Mouse (Mus musculus) embryonic facial prominence, embryonic 11.5 days (tissue): ENCODE measurements around the gene Card14. TPM values are rescaled to one million over a fixed set of nuclear protein-coding genes. Genes with fewer than 3 reads are reported as not detected.

Experiments
- ATAC-seq: fragments of 200-750 bp; cut with Nextera tagmentation; replicated peaks from 2 replicates; pipeline ENCODE4 v1.8.0; 2017; ENCODE audit warnings: low read depth; ENCODE audit not compliant: insufficient number of reproducible peaks, low FRiP score, low TSS enrichment
- DNase-seq: peaks from one replicate; pipeline ENCODE4 v3.0.0-alpha.2; 2015; ENCODE audit warnings: low spot score
- H3K27ac ChIP-seq: fragments of 300-500 bp; sonication (generic); replicated peaks from 2 replicates; pipeline ENCODE4 v1.5.1; 2014; ENCODE audit warnings: mild to moderate bottlenecking, low read depth, low read length, control low read depth
- H3K27me3 ChIP-seq: fragments of 300-500 bp; sonication (generic); 2 replicates; pipeline ENCODE4 v1.6.1; 2014; ENCODE audit warnings: mild to moderate bottlenecking, low read length, moderate library complexity, mixed read lengths; ENCODE audit not compliant: control insufficient read depth, insufficient read depth
- H3K36me3 ChIP-seq: fragments of 300-500 bp; sonication (generic); replicated peaks from 2 replicates; pipeline ENCODE4 v1.6.1; 2014; ENCODE audit warnings: low read depth, mild to moderate bottlenecking, low read length, moderate library complexity, mixed read lengths; ENCODE audit not compliant: control insufficient read depth, insufficient read depth
- H3K4me1 ChIP-seq: fragments of 300-500 bp; sonication (generic); 2 replicates; pipeline ENCODE4 v1.6.1; 2014; ENCODE audit warnings: low read length, mixed read lengths; ENCODE audit not compliant: control insufficient read depth, insufficient read depth
- H3K4me2 ChIP-seq: fragments of 300-500 bp; sonication (generic); 2 replicates; pipeline ENCODE4 v1.6.1; 2014; ENCODE audit warnings: low read depth, mild to moderate bottlenecking, control low read depth, low read length, moderate library complexity
- H3K4me3 ChIP-seq: fragments of 300-500 bp; sonication (generic); 2 replicates; pipeline ENCODE4 v1.5.1; 2014; ENCODE audit warnings: low read depth, low read length, control low read depth
- H3K9ac ChIP-seq: fragments of 300-500 bp; sonication (generic); replicated peaks from 2 replicates; pipeline ENCODE4 v1.6.1; 2014; ENCODE audit warnings: mild to moderate bottlenecking, control low read depth, low read length
- H3K9me3 ChIP-seq: fragments of 300-500 bp; sonication (generic); replicated peaks from 2 replicates; pipeline ENCODE4 v1.6.1; 2016; ENCODE audit warnings: mild to moderate bottlenecking, low read length, inconsistent platforms, mixed read lengths; ENCODE audit not compliant: control insufficient read depth
- WGBS: fragments of 180-500 bp; shearing (Covaris S2); extraction: QIAGEN DNeasy Blood & Tissue Kit; methylation state at CpG from one replicate; pipeline ENCODE4 v1.1.7; 2014; 5-methylcytosine and 5-hydroxymethylcytosine counted together
- polyA plus RNA-seq: library from polyadenylated mRNA; unstranded; fragments of >200 nt; fragmentation: Nextera tagmentation; extraction: Ambion mirVana; gene quantifications from 2 replicates; pipeline ENCODE4 v1.2.1, GENCODE M21; 2014

Gene Card14
- polyA plus RNA-seq, 1 experiment from 2014 or later: 0.08 TPM

GRCm38 (mm10) chr11:119307916-119308315 is 348 bp downstream of the Card14 start:
- H3K9ac ChIP-seq: no peak overlapping the region
- 23% methylated on average over 11 of the region's 11 CpGs for WGBS
- DNase-seq (peak; percentile 24), ATAC-seq (no peak)
- H3K4me2 ChIP-seq: no peak overlapping the region
- H3K4me3 ChIP-seq: no peak overlapping the region
- no peaks in the 10 kb centered on the region for H3K9me3 ChIP-seq
- H3K36me3 ChIP-seq: no peaks in the 10 kb centered on the region
- H3K4me1 ChIP-seq: no peaks in the 10 kb centered on the region; the same call in 1 of the 2 replicates
- no peak overlapping the region for H3K27ac ChIP-seq
- H3K27me3 ChIP-seq: no peaks in the 10 kb centered on the region

- no peak overlapping the region for H3K4me3 ChIP-seq
- H3K9me3 ChIP-seq: no peaks in the 10 kb centered on the region
- no peaks in the 10 kb centered on the region for H3K36me3 ChIP-seq
- ATAC-seq (no peak), DNase-seq (no peak)
- no peak overlapping the region for H3K27ac ChIP-seq
- WGBS: 18% methylated on average over 10 of the region's 10 CpGs
- no peak overlapping the region for H3K9ac ChIP-seq
- no peaks in the 10 kb centered on the region; the same call in 1 of the 2 replicates for H3K4me1 ChIP-seq
- H3K27me3 ChIP-seq: no peaks in the 10 kb centered on the region
- no peak overlapping the region for H3K4me2 ChIP-seq
Measured at GRCm38 (mm10) chr11:119310621-119311020, 3.1 kb downstream of the Card14 start.

- no peaks in the 10 kb centered on the region for H3K27me3 ChIP-seq
- H3K27ac ChIP-seq: no peak overlapping the region
- no peak for ATAC-seq
- H3K4me3 ChIP-seq: no peak overlapping the region
- H3K9ac ChIP-seq: no peak overlapping the region
- no peak overlapping the region for H3K4me2 ChIP-seq
- no peaks in the 10 kb centered on the region for H3K9me3 ChIP-seq
- WGBS: 83% methylated on average over 17 of the region's 17 CpGs
- H3K4me1 ChIP-seq: no peaks in the 10 kb centered on the region
- no peaks in the 10 kb centered on the region for H3K36me3 ChIP-seq
- DNase-seq: no peak
Measured at GRCm38 (mm10) chr11:119314252-119314936, 6.8 kb downstream of the Card14 start.

- DNase-seq: no peak
- no peaks in the 10 kb centered on the region for H3K36me3 ChIP-seq
- no peaks in the 10 kb centered on the region for H3K9me3 ChIP-seq
- H3K27me3 ChIP-seq: no peaks in the 10 kb centered on the region
- no peak overlapping the region for H3K4me3 ChIP-seq
- H3K27ac ChIP-seq: no peak overlapping the region
- H3K4me1 ChIP-seq: no peaks in the 10 kb centered on the region
- WGBS: 86% methylated on average over 4 of the region's 4 CpGs
- no peak overlapping the region for H3K4me2 ChIP-seq
- ATAC-seq: no peak
- no peak overlapping the region for H3K9ac ChIP-seq
Measured at GRCm38 (mm10) chr11:119316720-119317119, 9.2 kb downstream of the Card14 start.

GRCm38 (mm10) chr11:119322521-119322920 is 15.0 kb downstream of the Card14 start:
- Histone ChIP-seq H3K4me1 (no peaks in the 10 kb centered on the region), H3K9me3 (no peaks in the 10 kb centered on the region), H3K36me3 (no peaks in the 10 kb centered on the region), H3K4me3 (no peak overlapping the region), H3K27me3 (no peaks in the 10 kb centered on the region), H3K4me2 (no peak overlapping the region), H3K27ac (no peak overlapping the region), H3K9ac (no peak overlapping the region)
- no peak for ATAC-seq
- WGBS: 85% methylated on average over 13 of the region's 13 CpGs
- DNase-seq: no peak

- no peaks in the 10 kb centered on the region for H3K27me3 ChIP-seq
- no peak overlapping the region for H3K27ac ChIP-seq
- no peak overlapping the region for H3K4me3 ChIP-seq
- no peak for DNase-seq
- H3K9me3 ChIP-seq: no peaks in the 10 kb centered on the region
- no peaks in the 10 kb centered on the region for H3K36me3 ChIP-seq
- 74% methylated on average over 1 of the region's 1 CpGs for WGBS
- no peak overlapping the region for H3K4me2 ChIP-seq
- no peak for ATAC-seq
- no peak overlapping the region for H3K9ac ChIP-seq
- H3K4me1 ChIP-seq: no peaks in the 10 kb centered on the region
Measured at GRCm38 (mm10) chr11:119325068-119325467, 17.5 kb downstream of the Card14 start.

GRCm38 (mm10) chr11:119330592-119330991 is 23.0 kb downstream of the Card14 start:
- no peaks in the 10 kb centered on the region for H3K4me1 ChIP-seq
- 57% methylated on average over 4 of the region's 4 CpGs for whole genome bisulfite sequencing
- DNase-seq: no peak
- no peak overlapping the region for H3K27ac ChIP-seq
- no peaks in the 10 kb centered on the region for H3K9me3 ChIP-seq
- no peak overlapping the region for H3K9ac ChIP-seq
- no peak overlapping the region for H3K4me2 ChIP-seq
- H3K27me3 ChIP-seq: no peaks in the 10 kb centered on the region
- H3K36me3 ChIP-seq: no peaks in the 10 kb centered on the region
- ATAC-seq: no peak
- H3K4me3 ChIP-seq: no peak overlapping the region

- DNase-seq: no peak
- Histone ChIP-seq H3K4me3 (no peak overlapping the region), H3K27ac (no peak overlapping the region), H3K9ac (no peak overlapping the region), H3K27me3 (no peaks in the 10 kb centered on the region), H3K4me1 (no peaks in the 10 kb centered on the region), H3K4me2 (no peak overlapping the region), H3K36me3 (no peaks in the 10 kb centered on the region), H3K9me3 (no peaks in the 10 kb centered on the region)
- WGBS: 48% methylated on average over 3 of the region's 3 CpGs
- no peak for ATAC-seq
Measured at GRCm38 (mm10) chr11:119331970-119332369, 24.4 kb downstream of the Card14 start.
